Mouse (Mus musculus) liver, adult (tissue): ENCODE measurements around the gene Olfr320.

ENCODE experiments used
- GATA4 ChIP-seq: IDR thresholded peaks from 2 replicates; pipeline ENCODE4 v1.6.1; 2014; ENCODE audit warnings: mild to moderate bottlenecking, low read length; ENCODE audit not compliant: insufficient replicate concordance

Gene Olfr320

DNA sequence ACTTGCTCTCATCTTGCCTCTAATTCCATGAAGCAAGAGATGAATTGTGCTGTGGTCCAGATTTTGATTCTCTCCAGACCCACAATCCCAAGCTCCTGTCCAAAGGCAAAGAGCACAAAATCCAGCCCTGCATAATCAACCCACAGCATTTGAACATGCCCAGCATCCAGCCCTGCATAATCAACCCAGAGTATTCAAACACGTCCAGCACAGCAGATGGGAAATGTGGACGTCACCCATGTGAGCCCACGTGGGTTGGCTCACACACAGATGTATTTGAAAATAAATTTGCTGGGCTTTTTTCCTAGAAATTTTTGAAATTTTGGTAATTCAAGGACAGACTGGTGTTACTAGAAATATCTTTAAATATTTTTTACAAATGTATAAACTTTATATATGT is 52.5 kb downstream of the Olfr320 start:
- no peak for TF ChIP-seq GATA4
